Mouse (Mus musculus) kidney, embryonic 14.5 days (tissue): ENCODE data around the gene Fam198b. TPM values are rescaled to one million over a fixed set of nuclear protein-coding genes. Genes with fewer than 3 reads are reported as not detected.
"Not testable (repeated sequence)": the region's sequence is repeated elsewhere in the genome, so short reads cannot be mapped to it uniquely, and the experiment has no call there.

Source experiments
- ATAC-seq: fragments of 200-750 bp; cut with Nextera tagmentation; 2 replicates; pipeline ENCODE4 v1.8.0; 2017; ENCODE audit warnings: moderate number of reproducible peaks, mild to moderate bottlenecking, moderate TSS enrichment, moderate library complexity; ENCODE audit not compliant: low FRiP score, low TSS enrichment
- H3K27ac ChIP-seq: fragments of 300-500 bp; sonication (generic); 2 replicates; pipeline ENCODE4 v1.5.1; 2014; ENCODE audit warnings: low read depth, mild to moderate bottlenecking, low read length, moderate library complexity, mixed read lengths
- H3K27me3 ChIP-seq: fragments of 300-500 bp; sonication (generic); 2 replicates; pipeline ENCODE4 v1.6.1; 2014; ENCODE audit warnings: mild to moderate bottlenecking, low read length; ENCODE audit not compliant: control insufficient read depth, insufficient read depth
- H3K36me3 ChIP-seq: fragments of 300-500 bp; sonication (generic); 2 replicates; pipeline ENCODE4 v1.6.1; 2014; ENCODE audit warnings: low read length, mixed read lengths; ENCODE audit not compliant: control insufficient read depth, insufficient read depth
- H3K4me1 ChIP-seq: fragments of 300-500 bp; sonication (generic); 2 replicates; pipeline ENCODE4 v1.6.1; 2014; ENCODE audit warnings: low read length, mixed read lengths; ENCODE audit not compliant: control insufficient read depth, insufficient read depth
- H3K4me2 ChIP-seq: fragments of 300-500 bp; sonication (generic); replicated peaks from 2 replicates; pipeline ENCODE4 v1.6.1; 2014; ENCODE audit warnings: low read depth, mild to moderate bottlenecking, low read length
- H3K4me3 ChIP-seq: fragments of 300-500 bp; sonication (generic); 2 replicates; pipeline ENCODE4 v1.5.1; 2014; ENCODE audit warnings: mild to moderate bottlenecking, low read length
- H3K9ac ChIP-seq: fragments of 300-500 bp; sonication (generic); 2 replicates; pipeline ENCODE4 v1.6.1; 2014; ENCODE audit warnings: low read depth, mild to moderate bottlenecking, low read length, moderate library complexity
- H3K9me3 ChIP-seq: fragments of 300-500 bp; sonication (generic); 2 replicates; pipeline ENCODE4 v1.6.1; 2016; ENCODE audit warnings: low read length; ENCODE audit not compliant: control insufficient read depth
- WGBS: fragments of 180-500 bp; shearing (Covaris S2); extraction: QIAGEN DNeasy Blood & Tissue Kit; methylation state at CpG from one replicate; pipeline ENCODE4 v1.1.7; 2014; 5-methylcytosine and 5-hydroxymethylcytosine counted together
- polyA plus RNA-seq: library from polyadenylated mRNA; unstranded; fragments of >200 nt; fragmentation: Nextera tagmentation; extraction: Ambion mirVana; gene quantifications from 2 replicates; pipeline ENCODE4 v1.2.1, GENCODE M21; 2014

Fam198b gene
- polyA plus RNA-seq, 1 experiment from 2014 or later = 10.7 TPM

GRCm38 (mm10) chr3:79955262-79955661 is 70.9 kb downstream of the Fam198b start:
- Histone ChIP-seq H3K27me3 (no peaks in the 10 kb centered on the region), H3K9me3 (no peaks in the 10 kb centered on the region), H3K27ac (no peak overlapping the region), H3K4me2 (no peak overlapping the region), H3K36me3 (no peaks in the 10 kb centered on the region), H3K9ac (no peak overlapping the region), H3K4me1 (no peaks in the 10 kb centered on the region), H3K4me3 (no peak overlapping the region)
- WGBS = 91% methylated on average over 3 of the region's 3 CpGs
- no peak for ATAC-seq

DNA sequence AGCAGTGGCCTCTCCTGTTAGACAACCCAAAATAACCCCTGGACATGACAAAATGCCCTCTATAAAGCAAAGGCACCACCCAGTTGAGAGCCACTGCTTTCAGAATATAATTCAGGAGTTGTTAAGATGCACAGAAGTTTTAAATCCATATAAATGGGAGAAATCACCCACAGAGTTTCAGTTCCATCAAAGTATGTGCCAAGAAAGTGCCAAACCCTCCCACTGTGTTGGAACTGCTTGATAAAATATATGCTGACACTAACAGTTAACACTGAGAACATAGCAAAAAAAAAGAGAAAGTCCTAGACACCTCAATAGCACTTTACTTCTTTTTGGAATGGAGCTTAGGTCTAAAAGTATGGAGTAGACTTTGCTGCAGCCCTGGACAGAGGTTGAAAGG is 72.5 kb downstream of the Fam198b start:
- H3K4me1 ChIP-seq = no peaks in the 10 kb centered on the region
- H3K36me3 ChIP-seq = no peaks in the 10 kb centered on the region
- H3K4me2 ChIP-seq = no peak overlapping the region
- H3K4me3 ChIP-seq = no peak overlapping the region
- H3K27ac ChIP-seq = no peak overlapping the region
- H3K9ac ChIP-seq = no peak overlapping the region
- no peaks in the 10 kb centered on the region for H3K9me3 ChIP-seq
- H3K27me3 ChIP-seq = no peaks in the 10 kb centered on the region
- no peak for ATAC-seq

DNA sequence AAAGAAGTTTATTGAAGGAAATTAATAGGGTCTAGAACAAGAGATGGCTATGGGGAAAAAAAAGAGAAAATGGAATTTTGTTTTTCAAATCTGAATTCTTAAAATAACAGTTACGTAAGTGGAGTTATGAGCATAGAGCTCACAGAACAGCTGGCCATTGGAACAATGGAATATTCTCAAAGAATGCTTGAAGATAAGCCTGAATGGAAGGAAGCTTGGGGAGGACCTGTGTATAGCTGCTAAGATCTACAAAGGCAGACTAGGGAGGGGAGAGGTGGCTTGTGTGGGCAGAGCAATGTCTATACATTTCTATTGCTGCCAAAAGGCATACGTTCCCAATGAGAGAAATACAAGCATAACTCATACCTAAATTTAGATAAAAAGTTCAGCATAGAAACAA is 73.4 kb downstream of the Fam198b start:
- Histone ChIP-seq H3K4me1 (no peaks in the 10 kb centered on the region), H3K36me3 (no peaks in the 10 kb centered on the region), H3K27me3 (no peaks in the 10 kb centered on the region), H3K9ac (no peak overlapping the region), H3K9me3 (no peaks in the 10 kb centered on the region), H3K4me3 (no peak overlapping the region), H3K27ac (no peak overlapping the region), H3K4me2 (no peak overlapping the region)
- 77% methylated on average over 2 of the region's 2 CpGs for WGBS
- ATAC-seq = no peak

DNA sequence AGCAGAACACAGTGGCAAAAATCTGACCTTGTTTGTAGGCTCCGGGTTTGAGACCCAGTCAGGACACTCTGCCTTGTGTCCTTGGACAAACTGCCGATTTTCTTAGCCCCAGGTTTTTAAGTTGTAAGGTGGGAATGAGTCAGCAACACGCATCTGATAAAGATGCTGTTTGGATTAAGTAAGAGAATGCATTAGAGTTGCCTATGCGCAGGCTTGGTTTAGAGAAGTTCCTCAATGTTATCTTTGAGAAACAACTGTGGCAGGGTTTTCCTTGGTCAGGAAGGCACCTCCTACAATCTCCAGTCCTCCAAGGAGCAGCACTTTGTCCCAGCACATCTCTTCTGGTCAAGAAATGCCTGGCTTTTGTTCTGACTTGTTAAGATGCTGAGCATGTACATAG is 82.4 kb downstream of the Fam198b start:
- 89% methylated on average over 4 of the region's 4 CpGs for WGBS
- no peak overlapping the region for H3K4me2 ChIP-seq
- H3K4me1 ChIP-seq = no peaks in the 10 kb centered on the region
- ATAC-seq = no peak
- no peak overlapping the region for H3K27ac ChIP-seq
- no peak overlapping the region for H3K9ac ChIP-seq
- no peaks in the 10 kb centered on the region for H3K27me3 ChIP-seq
- no peak overlapping the region for H3K4me3 ChIP-seq
- H3K9me3 ChIP-seq = no peaks in the 10 kb centered on the region
- H3K36me3 ChIP-seq = no peaks in the 10 kb centered on the region

GRCm38 (mm10) chr3:79967346-79967745 is 83.0 kb downstream of the Fam198b start:
- WGBS = 66% methylated on average over 1 of the region's 1 CpGs
- Histone ChIP-seq H3K36me3 (no peaks in the 10 kb centered on the region), H3K9me3 (no peaks in the 10 kb centered on the region), H3K4me2 (no peak overlapping the region), H3K4me1 (no peaks in the 10 kb centered on the region), H3K4me3 (no peak overlapping the region), H3K27ac (no peak overlapping the region), H3K9ac (no peak overlapping the region), H3K27me3 (no peaks in the 10 kb centered on the region)
- no peak for ATAC-seq

DNA sequence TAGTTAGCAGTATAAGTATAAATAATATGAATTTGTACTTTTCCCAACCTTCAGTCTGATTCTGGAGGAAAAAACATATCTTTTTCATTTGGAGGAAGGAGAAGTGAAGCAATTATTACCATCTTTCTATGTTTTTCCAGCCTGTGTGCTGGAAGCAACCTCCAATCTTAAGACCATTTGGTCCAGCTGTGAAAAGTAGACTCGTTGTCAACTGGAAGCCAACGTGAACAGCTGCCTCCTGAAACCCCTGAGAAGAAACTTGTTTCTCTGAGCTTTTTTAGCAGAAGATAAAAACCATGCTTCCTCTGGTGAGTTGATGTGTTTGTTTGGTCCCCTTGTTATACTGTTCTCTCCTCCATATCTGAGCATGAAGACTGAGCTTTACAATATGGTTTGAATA is 84.1 kb downstream of the Fam198b start:
- Histone ChIP-seq H3K4me3 (no peak overlapping the region), H3K27me3 (no peaks in the 10 kb centered on the region), H3K27ac (no peak overlapping the region), H3K9ac (no peak overlapping the region), H3K9me3 (no peaks in the 10 kb centered on the region), H3K36me3 (no peaks in the 10 kb centered on the region), H3K4me2 (no peak overlapping the region), H3K4me1 (no peaks in the 10 kb centered on the region)
- ATAC-seq = no peak
- 42% methylated on average over 2 of the region's 2 CpGs for WGBS

GRCm38 (mm10) chr3:79969536-79969935 is 85.2 kb downstream of the Fam198b start:
- not testable (repeated sequence) for H3K36me3 ChIP-seq, H3K27ac ChIP-seq, H3K9ac ChIP-seq, ATAC-seq, H3K4me1 ChIP-seq, H3K4me2 ChIP-seq, H3K27me3 ChIP-seq, H3K4me3 ChIP-seq, H3K9me3 ChIP-seq
- 76% methylated on average over 3 of the region's 3 CpGs for WGBS

DNA sequence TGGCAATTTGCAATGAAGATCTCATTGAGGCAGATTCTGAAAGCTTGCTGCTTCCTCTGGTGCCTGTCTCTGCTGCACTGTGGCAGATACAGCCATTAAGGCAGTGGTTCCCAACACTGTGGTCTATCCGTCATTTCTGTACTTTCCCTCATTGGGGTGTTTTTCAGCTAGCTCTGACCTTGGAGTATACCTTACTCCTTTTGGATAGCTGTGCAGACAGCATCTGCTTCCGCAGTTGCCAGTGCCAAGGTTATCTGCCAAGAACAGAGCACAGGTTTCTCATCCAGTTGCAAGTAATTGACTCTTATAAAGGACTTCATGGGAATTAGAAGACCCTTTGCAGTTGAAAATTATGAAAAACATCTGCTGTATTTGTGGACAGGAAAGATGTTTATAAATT is 85.7 kb downstream of the Fam198b start:
- Histone ChIP-seq H3K4me2 (no peak overlapping the region), H3K36me3 (no peaks in the 10 kb centered on the region), H3K27me3 (no peaks in the 10 kb centered on the region), H3K9me3 (no peaks in the 10 kb centered on the region), H3K27ac (no peak overlapping the region), H3K9ac (no peak overlapping the region), H3K4me3 (no peak overlapping the region), H3K4me1 (no peaks in the 10 kb centered on the region)
- 82% methylated on average over 2 of the region's 2 CpGs for WGBS
- ATAC-seq = no peak

DNA sequence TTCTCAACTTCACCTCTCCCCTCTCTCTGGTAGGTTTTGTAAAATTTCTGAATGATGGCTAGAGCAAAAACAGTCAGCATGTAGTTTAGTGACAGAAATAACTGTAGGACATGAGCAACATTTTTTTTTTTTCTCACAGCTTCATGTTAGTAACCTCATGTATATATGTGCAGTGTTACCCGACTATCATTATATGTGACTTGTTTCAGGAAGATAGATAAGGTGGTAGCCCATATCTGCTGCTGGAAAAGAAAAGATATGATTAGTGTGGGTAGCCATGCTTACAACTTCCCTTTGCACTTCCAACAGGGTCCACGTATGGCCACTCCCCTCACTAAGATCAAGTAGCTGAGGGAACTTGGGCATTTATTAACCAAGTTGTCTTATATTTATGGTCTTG is 86.2 kb downstream of the Fam198b start:
- no peak for ATAC-seq
- 56% methylated on average over 2 of the region's 2 CpGs for WGBS
- no peaks in the 10 kb centered on the region for H3K36me3 ChIP-seq
- H3K4me3 ChIP-seq = no peak overlapping the region
- no peak overlapping the region for H3K9ac ChIP-seq
- no peaks in the 10 kb centered on the region for H3K27me3 ChIP-seq
- H3K27ac ChIP-seq = no peak overlapping the region
- H3K9me3 ChIP-seq = no peaks in the 10 kb centered on the region
- H3K4me1 ChIP-seq = no peaks in the 10 kb centered on the region
- no peak overlapping the region for H3K4me2 ChIP-seq

DNA sequence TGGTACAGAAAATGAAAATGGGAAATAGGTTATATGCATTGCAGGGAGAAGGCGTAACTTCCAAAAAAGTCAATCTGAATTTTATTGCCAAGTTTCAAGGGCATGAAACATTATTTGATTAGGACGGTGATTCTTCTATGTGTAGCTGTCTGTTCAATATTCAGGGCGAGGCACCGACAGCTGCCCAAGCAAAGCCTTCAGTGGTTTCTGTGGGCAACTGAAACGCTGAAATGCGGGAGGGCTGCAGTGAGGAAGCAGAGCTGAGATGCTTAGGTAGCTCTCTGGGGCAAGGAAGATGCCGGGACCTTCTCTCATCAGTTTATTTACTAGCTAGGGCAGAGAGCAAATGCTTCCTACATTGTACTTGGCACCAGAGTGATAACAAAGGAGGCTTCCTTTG is 87.2 kb downstream of the Fam198b start:
- Histone ChIP-seq H3K27ac (no peak overlapping the region), H3K4me3 (no peak overlapping the region), H3K36me3 (no peaks in the 10 kb centered on the region), H3K27me3 (no peaks in the 10 kb centered on the region), H3K9me3 (no peaks in the 10 kb centered on the region), H3K9ac (no peak overlapping the region), H3K4me1 (no peaks in the 10 kb centered on the region), H3K4me2 (no peak overlapping the region)
- ATAC-seq = no peak
- 77% methylated on average over 7 of the region's 7 CpGs for WGBS
